Mouse (Mus musculus): ENCODE measurements around the gene Kdm4b.

DNA sequence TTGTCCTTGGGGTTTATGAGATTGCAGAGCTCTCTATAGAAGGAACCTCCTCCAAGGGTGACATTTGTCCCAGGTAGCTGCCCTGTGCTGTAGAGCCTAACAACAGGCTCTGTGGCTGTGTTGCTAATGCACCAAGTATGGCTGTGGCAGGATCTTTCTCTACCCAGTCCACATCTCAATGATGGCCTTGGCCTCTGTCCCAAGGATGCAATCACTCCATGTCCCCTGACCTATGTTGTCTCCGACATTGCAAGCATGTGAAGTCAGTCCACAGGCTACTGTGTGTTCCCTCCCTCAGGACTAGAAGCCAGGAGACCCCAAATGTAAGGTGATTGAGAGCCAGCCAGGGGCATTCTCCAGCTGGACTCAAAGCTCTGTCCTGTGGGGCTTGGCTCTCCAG is 34.0 kb downstream of the Kdm4b start:
- no peak for TF ChIP-seq GATA1 (IDR thresholded peaks at IDR 0.05; ENCODE audit: borderline replicate concordance, low read length)
- no peak for TF ChIP-seq FLI1 (IDR thresholded peaks at IDR 0.05; ENCODE audit: low read length)
